Mouse (Mus musculus): ENCODE measurements at regions not wholly inside any gene's neighbourhood (a gene's known extent, or its start where the extent isn't known, plus 50 kb on each side); places are given as distances from the start of the nearest gene placed in this dataset.

- TF ChIP-seq CTCF (conservative IDR thresholded peaks at IDR 0.05; ENCODE audit: low read length) (no peak), POU5F1 (IDR thresholded peaks at IDR 0.05; ENCODE audit: borderline replicate concordance, low read length) (no peak), NANOG (IDR thresholded peaks at IDR 0.05; ENCODE audit: borderline replicate concordance, low read length) (no peak)
Measured at GRCm38 (mm10) chr2:166334559-166334958, 179.1 kb upstream of the Sulf2 start.
